Mouse (Mus musculus) CH12.LX (cell line): ENCODE data around the gene Dkk3.

Experiments used
- CHD2 ChIP-seq: IDR thresholded peaks from 2 replicates; pipeline ENCODE4 v1.6.1; 2011; ENCODE audit warnings: low read length, improper control_type of control experiment
- CTCF ChIP-seq, 2 experiments: IDR thresholded peaks in 1 of 2; conservative IDR thresholded peaks in 1 of 2; 2 replicates each; pipeline ENCODE4 v1.5.1; 2011 to 2012; ENCODE audit warnings: low read depth in 2 of 2, low read length in 2 of 2, improper control_type of control experiment in 1 of 2, inconsistent platforms in 1 of 2, mild to moderate bottlenecking in 1 of 2, moderate library complexity in 1 of 2
- E2F4 ChIP-seq: IDR thresholded peaks from 2 replicates; pipeline ENCODE4 v1.6.1; 2011; ENCODE audit warnings: low read depth, low read length, improper control_type of control experiment; ENCODE audit not compliant: insufficient replicate concordance
- EP300 ChIP-seq: IDR thresholded peaks from 2 replicates; pipeline ENCODE4 v1.6.1; 2011; ENCODE audit warnings: low read length, improper control_type of control experiment
- IRF4 ChIP-seq: IDR thresholded peaks from 2 replicates; pipeline ENCODE4 v1.6.1; 2014; ENCODE audit warnings: low read depth, mild to moderate bottlenecking, inconsistent platforms, low read length, improper control_type of control experiment
- MAX ChIP-seq: IDR thresholded peaks from 2 replicates; pipeline ENCODE4 v1.6.1; 2011; ENCODE audit warnings: low read length, improper control_type of control experiment
- MEF2A ChIP-seq: IDR thresholded peaks from 2 replicates; pipeline ENCODE4 v1.6.1; 2014; ENCODE audit warnings: low read depth, mild to moderate bottlenecking, inconsistent platforms, low read length, improper control_type of control experiment, borderline replicate concordance
- POLR2A ChIP-seq: IDR thresholded peaks from 2 replicates; pipeline ENCODE4 v1.6.1; 2011; ENCODE audit warnings: low read depth, mild to moderate bottlenecking, improper control_type of control experiment, low read length
- RAD21 ChIP-seq: IDR thresholded peaks from 2 replicates; pipeline ENCODE4 v1.6.1; 2011; ENCODE audit warnings: low read depth, mild to moderate bottlenecking, low read length, improper control_type of control experiment, moderate library complexity
- TBP ChIP-seq: conservative IDR thresholded peaks from 2 replicates; pipeline ENCODE4 v1.6.1; 2011; ENCODE audit warnings: low read depth, low read length, improper control_type of control experiment
- TCF12 ChIP-seq: IDR thresholded peaks from 2 replicates; pipeline ENCODE4 v1.6.1; 2014; ENCODE audit warnings: low read depth, mild to moderate bottlenecking, inconsistent platforms, low read length, improper control_type of control experiment
- ZC3H11A ChIP-seq: IDR thresholded peaks from 2 replicates; pipeline ENCODE4 v1.6.1; 2012; ENCODE audit warnings: low read depth, mild to moderate bottlenecking, inconsistent platforms, low read length, improper control_type of control experiment
- ZNF384 ChIP-seq: IDR thresholded peaks from 2 replicates; pipeline ENCODE4 v1.6.1; 2012; ENCODE audit warnings: low read depth, low read length, improper control_type of control experiment, inconsistent platforms

DNA sequence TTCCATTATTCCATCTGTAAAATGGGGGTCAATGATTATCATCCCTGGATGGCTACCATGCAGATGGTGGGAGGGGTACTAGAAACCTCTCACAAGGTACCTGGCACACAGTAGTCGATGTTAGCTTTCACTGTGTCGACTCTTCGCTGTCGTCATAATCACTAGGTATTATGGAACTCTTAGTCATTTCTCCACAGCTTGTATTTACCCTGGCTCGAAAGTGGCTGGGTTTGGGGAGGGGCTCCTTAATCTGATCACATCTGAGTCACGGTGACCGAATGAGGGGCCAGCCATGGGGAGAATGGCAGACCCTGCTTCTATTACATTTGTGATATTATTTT lies 20.7 kb downstream of the Dkk3 start:
- TF ChIP-seq CTCF (conservative IDR thresholded peaks at IDR 0.05 in 1 of 2, IDR thresholded peaks at IDR 0.05 in 1 of 2; ENCODE audit: low read depth in 2 of 2, low read length in 2 of 2), result no peak
- TF ChIP-seq MEF2A, result no peak
- no peak for TF ChIP-seq POLR2A
- TF ChIP-seq CHD2, result no peak
- no peak for TF ChIP-seq EP300
- TF ChIP-seq TBP, result no peak
- TF ChIP-seq ZNF384, result no peak
- TF ChIP-seq ZC3H11A, result no peak
- TF ChIP-seq E2F4, result no peak
- TF ChIP-seq MAX, result no peak
- no peak for TF ChIP-seq IRF4
- TF ChIP-seq TCF12, result no peak
- TF ChIP-seq RAD21, result no peak
